Mouse (Mus musculus) CH12.LX (cell line): ENCODE results near the gene Olfml3.

Experiments
- CTCF ChIP-seq, 2 experiments: IDR thresholded peaks in 1 of 2; conservative IDR thresholded peaks in 1 of 2; 2 replicates each; pipeline ENCODE4 v1.5.1; 2011 to 2012; ENCODE audit warnings: low read depth in 2 of 2, low read length in 2 of 2, improper control_type of control experiment in 1 of 2, inconsistent platforms in 1 of 2, mild to moderate bottlenecking in 1 of 2, moderate library complexity in 1 of 2
- EP300 ChIP-seq: IDR thresholded peaks from 2 replicates; pipeline ENCODE4 v1.6.1; 2011; ENCODE audit warnings: low read length, improper control_type of control experiment
- KAT2A ChIP-seq: IDR thresholded peaks from 2 replicates; pipeline ENCODE4 v1.6.1; 2012; ENCODE audit warnings: low read length, improper control_type of control experiment, inconsistent platforms; ENCODE audit not compliant: insufficient replicate concordance
- USF2 ChIP-seq: conservative IDR thresholded peaks from 2 replicates; pipeline ENCODE4 v1.6.1; 2011; ENCODE audit warnings: low read depth, low read length, improper control_type of control experiment

- TF ChIP-seq CTCF (conservative IDR thresholded peaks at IDR 0.05 in 1 of 2, IDR thresholded peaks at IDR 0.05 in 1 of 2; ENCODE audit: low read depth in 2 of 2, low read length in 2 of 2), result no peak
- TF ChIP-seq EP300, result no peak
- TF ChIP-seq USF2, result no peak
- no peak for TF ChIP-seq KAT2A
Measured at GRCm38 (mm10) chr3:103714236-103714875, 23.4 kb downstream of the Olfml3 start.
